Mouse (Mus musculus): ENCODE measurements around the gene Lars2. TPM values are rescaled to one million over a fixed set of nuclear protein-coding genes. Genes with fewer than 3 reads are reported as not detected.
"Not testable (repeated sequence)": the region's sequence is repeated elsewhere in the genome, so short reads cannot be mapped to it uniquely, and the experiment has no call there.

Lars2 gene
- total and polyA plus RNA-seq, 2 experiments from 2014 or later, result 32.4 to 956 TPM

DNA sequence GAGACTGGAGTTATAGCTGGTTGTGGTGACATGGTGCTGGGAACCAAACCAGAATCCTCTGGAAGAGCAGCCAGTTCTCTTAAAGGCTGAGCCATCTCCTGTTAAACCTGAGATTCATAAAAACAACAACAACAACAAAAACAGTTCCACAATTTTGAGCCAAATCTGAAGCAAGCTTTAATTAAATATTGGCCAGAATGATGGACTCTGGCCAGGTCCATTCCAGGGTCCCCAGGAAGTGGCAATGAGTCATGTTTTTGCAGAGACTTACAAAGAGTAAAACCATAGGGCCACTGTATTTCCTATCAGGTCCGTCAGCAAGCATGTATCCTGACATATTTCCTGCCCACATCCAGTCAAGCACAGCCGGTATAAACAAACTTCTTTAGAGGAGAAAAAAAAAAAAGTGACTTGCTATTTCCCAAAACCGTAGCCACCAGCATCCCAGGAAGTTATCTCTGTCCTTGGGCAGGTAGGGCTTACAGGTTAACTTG lies 27.0 kb upstream of the Lars2 start:
- ATAC-seq (no peak), DNase-seq (ENCODE audit: low spot score) (no peak)

DNA sequence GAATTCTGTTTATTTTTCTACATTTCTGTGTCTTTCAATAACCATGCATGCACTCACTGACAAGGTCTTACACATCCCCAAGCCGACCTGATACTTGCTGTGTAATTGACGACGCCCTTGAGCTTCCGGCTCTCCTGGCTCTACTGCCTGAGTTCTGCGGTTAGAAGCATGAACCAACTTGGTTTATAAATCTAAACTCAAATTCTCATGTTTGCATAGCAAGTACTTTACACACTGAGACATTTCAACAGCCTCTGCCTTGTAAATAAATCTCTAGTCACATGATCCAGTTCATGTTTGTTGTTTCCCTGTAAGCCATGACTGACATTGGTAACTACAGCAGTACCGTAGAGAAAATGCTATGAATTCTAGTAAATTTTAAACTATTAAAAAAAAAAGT lies 25.5 kb upstream of the Lars2 start:
- Histone ChIP-seq H3K4me3 (ENCODE audit: low read length) (no peak overlapping the region), H3K9me3 (ENCODE audit: low read length) (no peaks in the 10 kb centered on the region), H3K4me1 (ENCODE audit: insufficient read depth, low read length) (no peaks in the 10 kb centered on the region), H3K9ac (replicated peaks; ENCODE audit: low read length) (no peak overlapping the region), H3K27me3 (ENCODE audit: insufficient read depth, low read length) (no peaks in the 10 kb centered on the region), H3K4me2 (ENCODE audit: low read depth, low read length) (no peak overlapping the region), H3K27ac (no peak overlapping the region), H3K36me3 (ENCODE audit: insufficient read depth, low read length) (no peaks in the 10 kb centered on the region)
- 92% methylated on average over 6 of the region's 6 CpGs for WGBS
- ATAC-seq (no peak), DNase-seq (ENCODE audit: low spot score) (no peak)
- no peak for TF ChIP-seq CTCF (IDR thresholded peaks at IDR 0.05; ENCODE audit: low read depth)

More for the DNA sequence above, 27.0 kb upstream of the Lars2 start:
- WGBS, result 77% methylated on average over 3 of the region's 3 CpGs
- Histone ChIP-seq H3K4me2 (ENCODE audit: low read depth, low read length) (no peak overlapping the region), H3K4me3 (ENCODE audit: low read length) (no peak overlapping the region), H3K9me3 (ENCODE audit: low read length) (no peaks in the 10 kb centered on the region), H3K9ac (replicated peaks; ENCODE audit: low read length) (no peak overlapping the region), H3K4me1 (ENCODE audit: insufficient read depth, low read length) (0 out of 2 replicates have a peak, but pooled peaks cover 4% of the 10 kb centered on the region), H3K27ac (no peak overlapping the region), H3K27me3 (ENCODE audit: insufficient read depth, low read length) (no peaks in the 10 kb centered on the region), H3K36me3 (ENCODE audit: insufficient read depth, low read length) (no peaks in the 10 kb centered on the region)
- no peak for TF ChIP-seq CTCF (IDR thresholded peaks at IDR 0.05; ENCODE audit: low read depth)

DNA sequence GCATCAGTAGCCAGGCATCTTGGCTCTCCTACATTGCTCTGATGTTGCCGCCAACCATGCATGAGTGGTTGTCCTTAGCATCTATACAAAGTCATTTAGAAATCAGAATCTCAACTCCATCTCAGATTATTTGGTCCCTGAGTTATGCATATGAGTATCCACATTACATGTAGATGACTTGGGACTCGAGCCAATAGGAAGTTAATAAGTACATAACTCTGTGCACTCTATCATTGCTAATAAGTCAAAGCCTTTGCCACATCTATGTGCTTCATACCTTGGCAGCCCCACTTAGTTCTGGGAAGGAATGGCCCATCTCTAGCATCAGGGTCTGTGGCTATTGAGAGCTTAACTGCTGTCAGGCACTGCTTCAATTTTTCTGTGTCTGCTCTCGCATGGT lies 23.7 kb upstream of the Lars2 start:
- H3K9ac ChIP-seq (replicated peaks; ENCODE audit: low read length), result no peak overlapping the region
- no peaks in the 10 kb centered on the region for H3K36me3 ChIP-seq (ENCODE audit: insufficient read depth, low read length)
- H3K4me1 ChIP-seq (ENCODE audit: insufficient read depth, low read length), result no peaks in the 10 kb centered on the region
- ATAC-seq, result no peak
- DNase-seq (ENCODE audit: low spot score), result no peak
- no peak overlapping the region for H3K27ac ChIP-seq
- no peaks in the 10 kb centered on the region for H3K9me3 ChIP-seq (ENCODE audit: low read length)
- no peak overlapping the region for H3K4me2 ChIP-seq (ENCODE audit: low read depth, low read length)
- 68% methylated on average over 3 of the region's 3 CpGs for WGBS
- no peak overlapping the region for H3K4me3 ChIP-seq (ENCODE audit: low read length)
- no peaks in the 10 kb centered on the region for H3K27me3 ChIP-seq (ENCODE audit: insufficient read depth, low read length)
- no peak for TF ChIP-seq CTCF (IDR thresholded peaks at IDR 0.05; ENCODE audit: low read depth)

DNA sequence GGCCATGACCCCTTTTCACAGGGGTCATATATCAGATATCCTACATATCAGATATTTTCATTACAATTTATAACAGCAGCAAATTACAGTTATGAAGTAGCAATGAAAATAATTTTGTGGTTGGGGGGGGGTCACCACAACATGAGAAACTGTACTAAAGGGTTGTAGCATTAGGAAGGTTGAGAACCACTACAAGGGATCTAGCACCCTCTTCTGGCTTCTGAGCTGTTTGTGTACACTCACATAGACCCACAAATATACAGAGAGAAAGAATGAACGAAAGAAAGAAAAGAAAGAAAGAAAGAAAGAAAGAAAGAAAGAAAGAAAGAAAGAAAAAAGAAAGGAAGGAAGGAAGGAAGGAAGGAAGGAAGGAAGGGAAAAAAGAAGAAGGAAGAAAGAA lies 17.4 kb upstream of the Lars2 start:
- H3K36me3 ChIP-seq (ENCODE audit: insufficient read depth, low read length); H3K4me3 ChIP-seq (ENCODE audit: low read length); ATAC-seq; H3K4me1 ChIP-seq (ENCODE audit: insufficient read depth, low read length); DNase-seq (ENCODE audit: low spot score); H3K27ac ChIP-seq; H3K9me3 ChIP-seq (ENCODE audit: low read length); H3K4me2 ChIP-seq (ENCODE audit: low read depth, low read length); H3K27me3 ChIP-seq (ENCODE audit: insufficient read depth, low read length); H3K9ac ChIP-seq (replicated peaks; ENCODE audit: low read length): not testable (repeated sequence)
- 92% methylated on average over 1 of the region's 1 CpGs for WGBS

DNA sequence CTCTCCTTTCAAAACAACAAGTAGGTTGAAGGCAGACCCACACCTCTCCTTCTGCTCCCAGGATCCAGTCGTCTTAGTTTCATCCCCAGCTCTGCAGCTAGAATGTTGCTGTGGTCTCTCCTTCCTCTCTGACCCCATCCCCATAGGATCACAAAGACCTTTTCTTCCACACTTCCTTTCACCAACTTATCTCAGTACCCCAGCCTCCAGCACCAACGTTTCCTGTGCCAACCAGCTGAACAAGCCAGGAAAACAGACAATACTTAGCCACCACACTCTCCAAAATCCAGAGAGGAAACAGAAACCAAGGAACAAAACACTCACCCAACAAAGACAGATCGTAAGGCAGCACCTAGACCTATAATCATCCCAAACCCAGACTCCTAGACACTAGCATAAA lies 6.7 kb upstream of the Lars2 start:
- H3K27me3 ChIP-seq (ENCODE audit: insufficient read depth, low read length), result no peaks in the 10 kb centered on the region
- TF ChIP-seq CTCF (IDR thresholded peaks at IDR 0.05; ENCODE audit: low read depth), result no peak
- H3K4me1 ChIP-seq (ENCODE audit: insufficient read depth, low read length), result no peaks in the 10 kb centered on the region
- 48% methylated on average over 3 of the region's 3 CpGs for WGBS
- H3K9ac ChIP-seq (replicated peaks; ENCODE audit: low read length), result no peak overlapping the region
- no peaks in the 10 kb centered on the region for H3K36me3 ChIP-seq (ENCODE audit: insufficient read depth, low read length)
- H3K9me3 ChIP-seq (ENCODE audit: low read length), result no peaks in the 10 kb centered on the region
- no peak overlapping the region for H3K4me3 ChIP-seq (ENCODE audit: low read length)
- DNase-seq (ENCODE audit: low spot score) (no peak), ATAC-seq (no peak)
- H3K27ac ChIP-seq, result no peak overlapping the region
- H3K4me2 ChIP-seq (ENCODE audit: low read depth, low read length), result no peak overlapping the region

DNA sequence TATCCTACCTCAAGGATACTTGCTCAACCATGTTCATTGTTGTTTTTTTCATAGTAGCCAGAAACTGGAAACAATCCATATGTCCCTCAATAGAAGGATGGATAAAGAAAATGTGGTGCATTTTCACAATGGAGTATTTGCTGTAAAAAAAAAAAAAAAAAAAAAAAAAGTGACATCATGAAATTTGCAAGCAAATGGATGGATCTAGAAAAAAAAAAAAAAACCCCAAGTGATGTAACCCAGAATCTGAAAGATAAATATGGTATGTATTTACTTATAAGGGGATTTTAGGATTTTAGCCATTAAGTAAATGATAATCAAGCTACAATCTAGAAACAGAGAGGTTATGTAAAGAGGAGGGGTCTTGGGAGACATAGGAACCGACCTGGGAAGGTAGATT lies 1.4 kb upstream of the Lars2 start:
- Histone ChIP-seq H3K27ac (no peak overlapping the region), H3K27me3 (ENCODE audit: insufficient read depth, low read length) (no peaks in the 10 kb centered on the region), H3K4me3 (ENCODE audit: low read length) (no peak overlapping the region), H3K9ac (replicated peaks; ENCODE audit: low read length) (no peak overlapping the region), H3K4me1 (ENCODE audit: insufficient read depth, low read length) (peaks cover 5% of the 10 kb centered on the region), H3K9me3 (ENCODE audit: low read length) (no peaks in the 10 kb centered on the region), H3K36me3 (ENCODE audit: insufficient read depth, low read length) (no peaks in the 10 kb centered on the region), H3K4me2 (ENCODE audit: low read depth, low read length) (no peak overlapping the region)
- 91% methylated on average over 1 of the region's 1 CpGs for WGBS
- no peak for DNase-seq (ENCODE audit: low spot score)
- no peak for ATAC-seq
- no peak for TF ChIP-seq CTCF (IDR thresholded peaks at IDR 0.05; ENCODE audit: low read depth)

DNA sequence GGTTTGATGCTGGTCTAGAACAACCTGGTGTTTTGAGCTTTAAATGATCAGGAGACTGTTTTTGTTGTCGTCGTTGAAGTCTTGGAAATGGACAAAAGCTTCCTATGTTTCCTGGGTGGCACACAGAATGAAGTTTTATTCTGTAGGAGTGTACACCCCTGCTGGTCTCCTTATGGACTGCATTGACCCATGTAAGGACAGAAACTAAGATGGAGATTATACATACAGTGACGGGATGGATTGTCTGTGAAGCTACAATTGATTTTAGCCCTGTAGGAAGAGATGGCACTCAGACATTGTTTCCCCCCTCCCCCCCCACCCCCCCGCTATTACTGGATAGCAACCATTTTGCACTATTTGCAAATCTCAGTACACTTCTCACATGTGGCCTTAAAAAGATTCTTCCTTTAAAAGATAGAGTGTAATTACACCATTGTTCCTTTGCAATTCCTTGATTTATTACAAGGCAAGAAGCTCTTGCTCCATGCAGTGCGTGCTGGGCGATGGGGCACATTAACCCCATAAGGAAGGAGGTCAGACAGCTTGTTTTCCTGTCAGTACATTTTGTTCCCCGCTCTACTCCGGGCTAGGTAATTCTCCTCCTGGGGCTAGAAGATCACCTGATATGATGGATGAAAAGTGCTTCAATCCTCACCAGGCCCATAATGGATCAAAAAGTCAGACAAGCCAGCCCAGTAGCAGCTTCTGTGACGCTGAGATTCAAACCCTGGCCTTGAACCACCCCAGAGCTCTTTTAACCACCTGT lies 602 bp upstream of the Lars2 start:
- Histone ChIP-seq H3K4me1 (ENCODE audit: insufficient read depth, low read length) (peaks cover 5% of the 10 kb centered on the region), H3K27me3 (ENCODE audit: insufficient read depth, low read length) (no peaks in the 10 kb centered on the region), H3K36me3 (ENCODE audit: insufficient read depth, low read length) (no peaks in the 10 kb centered on the region), H3K27ac (peak overlapping the region; percentile 90), H3K4me2 (ENCODE audit: low read depth, low read length) (peak overlapping the region; percentile 93), H3K9me3 (ENCODE audit: low read length) (no peaks in the 10 kb centered on the region), H3K4me3 (ENCODE audit: low read length) (peak overlapping the region; percentile 88), H3K9ac (replicated peaks; ENCODE audit: low read length) (peak overlapping the region; percentile 76)
- peak; percentile 35 for TF ChIP-seq CTCF (IDR thresholded peaks at IDR 0.05; ENCODE audit: low read depth)
- 24% methylated on average over 9 of the region's 9 CpGs for WGBS
- ATAC-seq, result peak; percentile 79; the same call in 1 of the 2 replicates
- peak; percentile 17 for DNase-seq (ENCODE audit: low spot score)
